33 mouse cellular contexts compared by ENCODE assay signal in genomic region chr1:153461796-153462195, GRCm38 (mm10). TPM values are rescaled to one million over a fixed set of nuclear protein-coding genes. Genes with fewer than 3 reads are reported as not detected.
"Had no signal": no experiment of that assay in that cellular context is flagged by ENCODE, and none has a peak within 500 bp of the region (broad histone marks: within the 10 kb centered on the region; RNA-seq: fewer than 3 reads in every experiment).

No protein-coding gene starts in this region.

- H3K4me2 ChIP-seq: heart, embryonic 11.5 days; heart, embryonic 13.5 days; heart, embryonic 15.5 days; hindbrain, embryonic 13.5 days; hindbrain, embryonic 15.5 days; kidney, embryonic 15.5 days; limb, embryonic 12.5 days; liver, embryonic 11.5 days; liver, embryonic 13.5 days; liver, embryonic 15.5 days had no signal

- H3K9ac ChIP-seq: heart, embryonic 13.5 days; heart, embryonic 15.5 days; hindbrain, embryonic 13.5 days; hindbrain, embryonic 15.5 days; kidney, embryonic 15.5 days; limb, embryonic 12.5 days; liver, embryonic 13.5 days; liver, embryonic 15.5 days; liver, postnatal 0 days had no signal

- H3K4me1 ChIP-seq: heart, embryonic 13.5 days; heart, embryonic 15.5 days; hindbrain, embryonic 13.5 days; hindbrain, embryonic 15.5 days; kidney, embryonic 15.5 days; limb, embryonic 10.5 days; limb, embryonic 12.5 days; liver, embryonic 13.5 days; liver, embryonic 15.5 days had no signal

- H3K27me3 ChIP-seq: heart, embryonic 13.5 days; heart, embryonic 15.5 days; hindbrain, embryonic 13.5 days; hindbrain, embryonic 15.5 days; kidney, embryonic 15.5 days; limb, embryonic 12.5 days; liver, embryonic 13.5 days; liver, embryonic 15.5 days had no signal

- ATAC-seq: hindbrain, postnatal 0 days; liver, postnatal 0 days had no signal

- H3K27ac ChIP-seq: heart, adult 2 months; heart, embryonic 13.5 days; heart, embryonic 15.5 days; hindbrain, embryonic 13.5 days; hindbrain, embryonic 15.5 days; hindbrain, postnatal 0 days; kidney, embryonic 15.5 days; kidney, postnatal 0 days; left cerebral cortex, adult 2 months; limb, embryonic 10.5 days; limb, embryonic 12.5 days; liver, embryonic 13.5 days; liver, embryonic 15.5 days had no signal

- H3K4me3 ChIP-seq: heart, adult 2 months; heart, embryonic 13.5 days; heart, embryonic 15.5 days; hindbrain, embryonic 13.5 days; hindbrain, embryonic 15.5 days; kidney, embryonic 15.5 days; left cerebral cortex, adult 2 months; limb, embryonic 10.5 days; limb, embryonic 12.5 days; liver, embryonic 13.5 days; liver, embryonic 15.5 days had no signal

- H3K9me3 ChIP-seq: heart, embryonic 13.5 days; heart, embryonic 15.5 days; hindbrain, embryonic 13.5 days; hindbrain, embryonic 15.5 days; kidney, embryonic 15.5 days; limb, embryonic 10.5 days; limb, embryonic 12.5 days; liver, embryonic 13.5 days; liver, embryonic 15.5 days had no signal

- DNase-seq: gastrocnemius, postnatal 14 days; gastrocnemius, postnatal 36 days; heart, adult 11 months; heart, adult 2 months; heart, postnatal 14 days; heart, postnatal 36 days; kidney, adult 11 months; kidney, adult 2 months; kidney, adult 9 months; kidney, postnatal 14 days; kidney, postnatal 36 days; layer of hippocampus, adult 9-11 months; liver; liver, embryonic 13.5 days; liver, postnatal 0 days had no signal

RNA-seq across cellular contexts. Expression of gene Shcbp1l, which starts 36.8 kb away (rescaled TPM):
- total RNA-seq: gastrocnemius, adult 18-20 months; gastrocnemius, adult 8-10 months; gastrocnemius, postnatal 14 days; gastrocnemius, postnatal 36 days; heart, adult 2 months; heart, postnatal 14 days; heart, postnatal 36 days; hematopoietic stem cell, adult 5-6 weeks had no signal
- polyA plus RNA-seq: heart, embryonic 15.5 days; heart, postnatal 0 days; large intestine, adult 2 months had no signal
